Mouse (Mus musculus) adrenal gland, adult 8-10 months (tissue): ENCODE data around the gene Man1c1. TPM values are rescaled to one million over a fixed set of nuclear protein-coding genes. Genes with fewer than 3 reads are reported as not detected.

Experiments used
- DNase-seq: peaks from one replicate; pipeline ENCODE4 v3.0.0; 2022
- total RNA-seq, 4 experiments: library from RNA; stranded (reverse); gene quantifications; 2 replicates each; pipeline ENCODE4 v1.2.4; 2022

Man1c1 gene
- total RNA-seq = 10 to 100 TPM; 15.3 to 41.3 (median 29.9) TPM

DNA sequence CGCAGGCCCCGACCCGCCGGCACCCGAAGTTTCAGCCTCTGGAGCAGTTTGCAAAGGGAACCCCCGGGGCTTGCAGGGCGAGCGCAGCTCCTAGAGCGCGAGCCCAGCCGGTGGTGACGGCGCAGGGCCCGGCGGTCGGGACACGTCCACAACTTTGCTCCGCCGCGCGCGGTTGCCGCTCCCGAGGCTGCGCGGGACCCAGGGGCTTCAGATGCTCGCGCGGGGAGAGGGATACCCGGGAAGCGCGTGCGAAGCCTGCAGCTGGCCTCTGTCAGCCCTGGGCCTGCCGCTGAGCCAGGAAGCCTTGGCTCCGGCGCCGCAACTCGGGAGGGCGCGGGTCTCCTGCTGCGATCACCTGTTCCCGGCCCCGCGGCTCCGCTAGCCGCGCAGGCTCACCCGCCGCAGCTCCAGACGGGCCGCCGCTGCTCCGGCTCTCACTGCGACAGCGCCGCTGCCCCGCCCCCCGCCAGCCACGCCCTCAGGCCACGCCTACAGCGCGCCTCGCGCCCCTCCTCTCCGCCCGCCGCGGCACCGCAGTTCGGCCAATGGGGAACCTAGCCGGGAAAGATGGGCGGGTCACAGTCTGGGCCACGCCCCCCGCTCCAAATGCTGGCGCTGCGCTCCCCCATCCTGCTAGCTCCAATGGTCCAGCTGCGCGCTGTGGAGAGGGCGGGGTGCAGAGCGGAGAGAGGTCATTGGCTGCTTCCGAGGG lies at the start of gene Man1c1:
Man1c1 (minus strand) TSS at position 456 of the 712 bp plus-strand sequence.
- DNase-seq = peak; percentile 98

DNA sequence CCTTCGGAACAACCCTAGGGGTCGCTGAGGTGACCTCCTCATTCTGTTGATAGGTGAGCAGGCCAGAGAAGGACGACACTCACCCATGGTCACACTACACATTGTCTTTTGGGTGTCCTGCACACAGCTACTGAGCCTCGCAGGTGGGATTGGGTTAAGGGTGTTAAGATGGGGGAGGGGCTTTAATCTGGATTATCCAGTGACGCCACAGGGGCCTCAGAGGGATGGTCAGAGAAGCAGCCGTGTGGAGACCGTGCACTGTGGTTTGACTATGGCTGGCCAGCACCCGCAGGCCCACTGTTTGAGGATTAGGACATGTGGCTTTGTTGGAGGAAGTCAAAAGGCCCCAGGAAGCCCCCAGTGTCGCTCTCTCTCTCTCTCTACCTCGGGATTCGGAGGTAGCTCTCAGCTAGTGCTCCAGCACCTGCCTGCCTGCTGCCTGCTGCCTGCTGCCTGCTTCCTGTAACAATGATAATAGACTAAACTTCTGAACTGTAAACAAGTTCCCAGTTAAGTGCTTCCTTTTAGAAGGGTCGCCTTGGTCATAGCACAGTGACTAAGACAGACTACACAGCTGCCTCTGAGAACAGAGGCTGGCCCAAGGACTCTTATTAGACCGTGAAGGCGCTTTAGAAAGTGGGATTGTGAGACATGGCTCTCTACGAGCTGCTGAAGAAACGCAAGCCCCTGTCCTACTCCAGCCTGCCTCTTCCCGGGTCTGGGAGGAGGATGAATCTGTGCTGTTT lies 49.6 kb upstream of the Man1c1 start:
- DNase-seq = no peak

DNA sequence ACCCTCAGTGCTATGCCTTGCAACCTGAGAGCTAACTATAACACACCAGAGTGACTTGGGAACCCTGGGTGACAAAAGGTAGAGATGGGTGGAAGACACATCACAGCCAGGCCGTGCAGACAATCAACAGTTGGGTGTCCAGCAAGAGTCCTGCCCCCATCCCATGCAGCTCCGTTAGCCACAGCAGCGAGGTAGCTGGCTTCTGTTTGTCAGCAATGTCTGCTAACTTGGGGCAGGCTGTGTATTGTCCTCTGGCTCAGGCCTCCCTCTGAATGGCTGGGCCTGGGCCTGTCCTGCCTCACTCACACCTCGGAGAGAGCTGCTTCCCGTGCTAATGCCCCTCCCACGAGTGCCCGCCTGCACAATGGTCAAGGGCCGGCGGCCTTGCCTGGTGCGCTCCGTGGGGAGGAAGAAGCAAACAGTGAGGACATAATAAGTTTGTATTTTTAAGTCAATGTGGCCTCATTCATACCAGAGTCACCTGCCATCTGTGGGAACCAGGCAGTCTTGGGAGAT lies 48.9 kb upstream of the Man1c1 start:
- no peak for DNase-seq

DNA sequence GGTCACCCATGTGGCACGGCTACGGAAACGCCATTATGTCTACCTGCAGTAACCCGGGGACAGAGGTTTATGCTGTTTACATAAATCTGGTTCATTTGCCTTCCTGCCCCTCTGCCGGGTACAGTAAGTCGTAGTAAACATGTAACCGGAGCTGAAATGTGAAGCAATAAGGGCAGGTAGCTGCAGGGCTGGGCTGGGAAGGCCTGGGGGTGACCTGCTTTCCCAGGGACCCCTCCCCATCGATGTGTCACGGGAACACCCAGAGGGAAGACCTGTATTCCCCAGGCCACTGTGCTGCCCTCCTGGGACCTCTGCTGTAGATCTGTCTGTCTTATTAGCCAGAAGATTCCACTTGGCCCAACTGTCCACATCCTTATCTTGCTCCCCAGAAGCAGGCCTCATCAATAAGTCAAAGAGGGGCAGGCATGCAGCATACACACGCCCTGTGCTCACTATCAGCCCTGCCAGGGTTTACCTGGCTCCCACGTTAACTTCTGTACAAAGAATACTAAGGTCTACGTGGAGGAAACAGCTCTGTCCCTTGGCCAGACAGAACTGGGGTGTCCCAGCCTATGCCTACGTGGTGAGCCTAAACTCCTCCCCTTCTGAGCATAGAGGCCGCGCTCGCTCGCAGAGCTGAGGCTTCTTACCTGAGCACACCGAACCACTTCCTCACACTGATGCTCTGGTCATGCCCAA lies 47.7 kb upstream of the Man1c1 start:
- no peak for DNase-seq

DNA sequence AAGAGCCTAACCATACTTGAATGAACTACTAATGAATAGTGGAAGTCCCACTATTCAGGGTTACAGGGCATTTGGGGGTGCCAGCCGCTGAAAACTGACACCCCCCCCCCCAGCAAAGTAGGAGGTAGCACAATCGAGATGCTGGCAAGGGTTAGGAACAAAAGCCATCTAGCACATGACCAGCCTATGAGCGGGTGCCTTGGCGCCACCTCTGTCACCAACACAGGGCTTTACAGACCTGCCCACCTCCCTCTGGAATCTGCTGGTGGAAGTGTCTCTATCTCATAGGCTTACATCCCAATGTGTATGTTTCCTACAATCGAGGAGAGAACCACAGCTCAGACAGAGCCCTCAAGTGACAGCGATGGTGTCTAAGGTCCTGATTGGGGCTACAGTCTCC lies 46.7 kb upstream of the Man1c1 start:
- DNase-seq = no peak

DNA sequence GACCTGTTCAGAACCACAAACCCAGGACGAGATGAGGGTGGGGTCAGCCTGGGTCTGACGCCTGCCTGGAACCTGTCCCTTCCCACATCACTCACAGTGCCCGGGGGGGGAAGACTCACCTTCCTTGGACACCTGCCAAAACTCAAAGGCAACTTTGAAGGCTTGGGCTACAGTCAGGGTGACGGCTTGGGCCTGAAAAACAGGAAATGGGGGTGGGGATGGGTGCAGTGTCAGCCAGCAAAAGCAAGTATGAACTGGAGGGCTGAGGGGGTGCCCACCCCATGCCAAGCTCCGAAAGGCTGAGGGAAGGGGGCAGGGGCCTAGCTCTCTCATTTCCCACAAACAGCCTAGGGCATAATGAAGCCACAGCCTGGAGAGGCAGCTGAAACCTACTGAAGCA lies 46.2 kb upstream of the Man1c1 start:
- DNase-seq = no peak

DNA sequence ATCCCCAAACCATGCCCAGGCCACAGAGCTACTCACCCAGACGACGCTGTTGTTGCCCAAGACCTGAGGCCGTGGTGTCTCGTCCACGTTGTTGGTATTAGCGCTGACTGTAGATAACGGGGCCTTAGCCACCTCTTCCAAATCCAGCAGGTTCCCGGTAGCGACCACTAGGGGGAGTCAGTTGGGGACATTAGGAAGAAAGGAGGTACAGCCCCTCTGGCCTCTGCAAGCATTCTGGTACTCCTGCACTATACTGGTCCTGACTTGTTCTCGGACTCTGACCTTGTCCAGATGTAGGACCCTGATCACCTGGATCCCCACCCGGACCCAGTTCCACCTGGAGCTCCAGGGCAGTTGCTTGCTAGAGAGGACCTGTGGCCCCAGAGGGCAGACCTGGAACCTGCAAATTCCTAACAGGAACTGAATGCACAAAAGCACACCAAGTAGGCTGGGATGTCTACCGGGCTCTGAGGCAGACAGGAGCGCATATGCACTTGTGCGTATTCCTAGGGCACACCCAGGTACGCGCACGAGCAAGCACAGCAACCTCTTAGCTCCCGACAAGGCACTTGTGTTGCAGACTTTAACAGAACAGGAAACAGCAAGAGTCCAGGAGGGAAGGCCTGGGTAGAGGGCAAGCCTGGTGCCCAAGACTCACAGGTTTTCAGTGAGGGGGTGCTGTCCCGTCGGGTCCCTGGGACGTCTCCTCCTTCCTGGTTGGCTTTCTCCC lies 45.4 kb upstream of the Man1c1 start:
- DNase-seq = no peak

DNA sequence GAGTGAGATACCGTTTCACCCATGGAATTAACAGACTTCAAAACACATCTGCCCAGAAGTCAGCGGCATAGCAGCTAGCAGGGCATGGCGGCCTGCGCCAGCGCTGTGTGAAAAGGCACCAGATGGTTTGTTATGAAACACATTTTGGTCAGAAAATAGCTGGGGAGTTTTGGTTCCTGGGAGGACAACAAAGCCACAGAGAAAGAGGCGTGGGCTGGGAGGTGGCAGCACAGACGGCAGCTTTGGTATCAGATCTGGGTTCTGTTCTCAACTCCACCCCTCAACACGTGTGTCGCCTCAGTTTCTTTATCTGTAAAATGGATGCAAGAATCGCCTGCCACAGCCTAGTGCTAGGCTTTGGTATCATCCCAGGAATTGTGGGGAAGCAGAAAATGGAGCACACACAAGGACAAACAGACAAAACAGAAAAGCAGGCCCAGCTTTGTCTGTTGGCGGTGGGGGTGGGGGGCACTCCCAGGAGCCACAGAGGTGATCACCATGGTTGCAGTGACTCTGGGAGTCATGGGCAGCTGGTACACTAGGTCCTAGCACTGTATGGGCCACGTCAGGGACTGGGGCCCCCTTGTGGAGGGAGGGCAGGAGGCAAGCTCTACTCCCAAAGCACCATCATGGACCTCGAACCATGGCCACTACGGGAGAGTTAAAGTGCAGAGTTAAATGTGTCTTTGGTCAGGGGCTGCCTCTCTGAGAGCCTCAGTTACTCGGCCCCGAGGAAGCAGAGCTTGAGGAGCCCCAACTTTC lies 42.0 kb upstream of the Man1c1 start:
- no peak for DNase-seq

DNA sequence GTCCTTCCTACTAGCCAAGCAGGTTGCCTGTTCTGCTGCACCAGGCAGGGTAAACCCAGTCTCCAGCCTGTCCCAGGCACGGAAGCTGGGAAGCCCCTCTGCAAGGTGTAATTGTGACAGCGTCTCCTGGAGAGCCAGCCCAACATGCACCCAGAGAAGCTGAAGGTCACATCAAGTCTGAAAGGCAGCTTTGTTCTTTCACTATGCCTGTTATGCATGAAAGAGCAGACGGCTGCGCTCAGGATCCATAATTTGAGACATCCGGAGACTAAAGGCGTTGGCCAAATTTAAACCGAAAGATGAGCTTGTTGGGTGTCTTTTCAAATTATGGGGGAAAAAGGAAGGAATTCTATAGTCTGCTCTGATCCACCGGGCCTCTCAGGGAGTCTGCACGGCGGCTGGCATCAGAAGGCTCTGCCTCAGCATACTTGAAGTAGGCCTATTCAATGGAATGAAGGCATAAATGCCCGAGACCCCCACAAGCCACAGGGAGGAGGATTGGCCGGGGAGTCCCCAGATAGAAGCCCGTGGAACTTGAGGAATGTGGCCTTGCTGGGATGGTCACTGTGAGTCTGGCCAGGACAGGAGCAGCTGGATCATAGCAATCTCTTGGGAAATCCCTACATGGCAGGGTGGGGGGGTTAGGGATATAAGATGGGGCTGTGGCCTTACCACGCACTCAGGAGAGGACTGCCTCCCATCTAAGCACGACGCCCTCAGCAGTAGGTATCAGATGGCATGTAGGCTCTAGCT lies 40.0 kb upstream of the Man1c1 start:
- no peak for DNase-seq

DNA sequence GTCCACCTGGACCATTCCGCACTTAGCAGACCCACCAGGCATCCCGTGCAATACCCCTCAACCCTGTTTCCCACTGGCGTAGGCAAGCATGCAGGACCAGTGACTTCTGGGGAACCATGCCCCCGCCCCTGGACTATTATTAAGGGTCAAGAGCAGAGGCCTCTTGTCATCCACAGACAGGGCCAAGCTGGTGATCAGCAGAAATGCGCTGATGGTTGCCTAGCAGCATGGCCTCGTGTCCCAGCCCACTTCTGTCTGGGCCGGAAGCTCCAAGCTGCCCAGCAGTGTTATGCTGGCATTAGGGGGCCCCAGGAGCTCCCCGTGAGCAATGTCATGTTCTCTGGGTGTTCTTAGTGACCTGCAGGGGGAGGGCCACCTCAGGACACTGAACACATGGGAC lies 37.9 kb upstream of the Man1c1 start:
- DNase-seq = no peak

DNA sequence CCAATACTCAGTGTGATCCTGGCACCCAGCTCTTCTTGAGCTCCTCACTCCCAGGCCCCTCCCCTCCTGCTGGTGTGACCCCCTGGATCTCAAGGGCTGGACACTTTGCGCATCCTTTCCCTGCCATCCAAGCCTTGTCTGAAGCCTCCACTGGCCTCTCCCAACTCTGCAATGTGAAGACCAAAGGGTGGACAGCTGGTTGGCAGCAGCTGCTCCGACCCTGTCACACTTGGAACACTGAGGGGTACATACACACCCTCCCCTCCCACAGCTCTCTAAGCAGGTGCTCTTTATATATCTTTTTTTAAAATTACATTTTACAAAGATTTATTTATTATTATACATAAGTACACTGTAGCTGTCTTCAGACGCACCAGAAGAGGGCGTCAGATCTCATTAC lies 36.1 kb upstream of the Man1c1 start:
- no peak for DNase-seq

DNA sequence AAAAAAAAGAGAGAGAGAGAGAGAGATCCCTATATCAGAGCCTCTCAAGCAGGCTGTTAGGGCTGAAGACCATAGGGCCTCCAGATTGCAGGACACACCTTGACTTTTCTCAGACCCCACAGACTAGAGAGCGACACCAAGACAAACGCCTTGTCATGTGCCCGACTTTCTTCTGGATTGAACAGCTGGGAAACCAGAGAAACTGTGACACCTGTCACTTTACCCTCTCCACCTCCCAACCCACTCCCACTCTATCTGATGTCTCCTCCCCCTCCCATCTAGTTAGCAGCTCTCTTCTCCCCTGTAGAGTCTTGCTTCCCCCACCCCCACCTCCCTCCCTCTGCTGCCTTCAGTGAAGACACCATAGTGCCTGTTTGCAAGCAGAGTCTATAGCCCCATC lies 35.4 kb upstream of the Man1c1 start:
- no peak for DNase-seq

DNA sequence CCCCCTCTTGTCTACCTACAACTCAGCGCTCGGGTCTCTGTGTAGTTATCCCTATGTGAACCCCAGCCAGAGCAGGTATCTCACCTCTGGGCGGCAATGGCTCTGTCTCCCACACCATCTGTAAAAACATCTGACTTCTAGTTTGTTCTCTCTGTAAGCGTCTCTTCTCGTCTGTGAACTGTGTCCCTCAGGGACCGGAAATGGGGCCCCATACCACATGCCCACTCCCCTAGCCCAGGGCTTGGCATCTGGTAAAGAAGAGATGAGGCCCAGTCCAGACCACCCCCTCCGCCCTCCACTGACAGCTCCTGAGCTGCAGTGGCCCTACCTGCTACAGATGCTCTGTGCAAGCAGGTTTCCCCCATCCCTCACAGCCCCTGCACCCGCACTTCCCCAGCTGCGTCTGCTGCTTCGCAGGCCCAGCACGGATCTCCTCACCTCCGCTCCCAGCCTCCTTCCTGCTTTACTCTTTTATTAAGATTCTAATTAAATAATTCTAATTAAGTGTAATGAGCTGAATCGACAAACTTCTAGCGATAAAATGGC lies 33.3 kb upstream of the Man1c1 start:
- no peak for DNase-seq

DNA sequence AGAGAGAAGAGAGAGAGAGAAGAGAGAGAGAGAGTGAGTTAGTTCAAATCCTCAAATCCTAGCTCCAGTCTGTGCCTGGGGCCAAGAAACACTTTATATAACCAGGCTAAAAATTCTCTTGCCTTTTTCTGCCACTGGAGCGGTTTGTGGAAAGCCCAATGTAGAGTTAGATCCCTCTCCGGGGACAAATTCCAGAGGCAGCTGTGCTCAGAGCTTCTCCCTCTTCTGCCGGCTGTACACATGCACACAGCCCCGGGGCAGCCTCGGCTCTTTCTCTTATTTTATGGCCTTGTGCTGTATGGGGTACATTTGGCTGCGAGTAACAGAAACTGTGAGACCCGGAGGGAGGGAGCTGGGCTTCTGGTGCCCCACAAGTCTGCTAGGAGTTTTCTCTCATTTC lies 32.1 kb upstream of the Man1c1 start:
- DNase-seq = no peak

DNA sequence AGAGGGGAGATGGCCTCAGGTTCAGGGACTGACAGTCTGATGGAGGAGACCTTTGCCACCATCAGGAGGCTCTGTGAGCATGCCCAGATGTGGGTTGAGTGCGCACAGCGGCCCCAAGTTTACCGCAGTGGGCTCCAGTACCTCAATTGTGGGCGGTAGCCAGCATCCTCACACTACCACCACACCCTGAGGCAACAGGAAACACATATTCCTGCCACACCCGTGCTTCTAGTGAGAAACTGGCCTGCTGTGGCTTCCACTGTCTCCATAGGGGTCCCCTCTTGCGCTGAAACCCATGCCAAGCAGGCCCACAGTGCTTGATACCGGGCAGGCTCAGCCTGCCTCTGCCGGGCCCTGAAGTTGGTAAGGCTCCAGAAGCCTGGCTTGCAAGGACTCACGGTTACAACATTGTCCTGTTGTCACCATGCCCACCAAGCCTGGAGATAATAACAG lies 30.6 kb upstream of the Man1c1 start:
- no peak for DNase-seq

DNA sequence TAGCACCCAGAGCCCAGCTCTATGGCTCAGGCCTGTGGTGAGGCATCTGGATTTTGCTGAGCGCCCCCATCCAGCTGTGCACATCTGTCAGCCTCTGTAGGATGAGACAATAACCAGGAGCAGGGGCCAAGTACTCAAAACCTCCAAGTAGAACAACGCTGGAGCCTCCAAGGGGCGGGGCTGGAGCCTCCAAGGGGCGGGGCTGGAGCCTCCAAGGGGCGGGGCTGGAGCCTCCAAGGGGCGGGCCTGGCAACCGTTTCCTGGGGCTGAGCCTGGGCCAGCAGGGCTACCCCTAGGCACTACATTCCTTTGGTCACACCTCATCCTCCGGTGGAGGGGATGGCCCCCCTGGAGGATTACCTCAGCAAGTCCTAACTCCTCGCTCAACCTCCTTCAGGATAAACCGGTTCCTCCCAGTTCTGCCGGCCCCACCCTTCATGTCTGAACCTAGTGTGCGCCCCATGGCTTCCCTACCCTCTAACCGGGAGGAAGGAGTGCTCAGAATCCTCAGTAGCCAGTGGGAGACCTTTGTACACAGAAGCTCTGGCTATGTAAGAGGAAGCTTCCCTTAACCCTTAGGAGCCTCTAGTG lies 30.0 kb upstream of the Man1c1 start:
- no peak for DNase-seq

DNA sequence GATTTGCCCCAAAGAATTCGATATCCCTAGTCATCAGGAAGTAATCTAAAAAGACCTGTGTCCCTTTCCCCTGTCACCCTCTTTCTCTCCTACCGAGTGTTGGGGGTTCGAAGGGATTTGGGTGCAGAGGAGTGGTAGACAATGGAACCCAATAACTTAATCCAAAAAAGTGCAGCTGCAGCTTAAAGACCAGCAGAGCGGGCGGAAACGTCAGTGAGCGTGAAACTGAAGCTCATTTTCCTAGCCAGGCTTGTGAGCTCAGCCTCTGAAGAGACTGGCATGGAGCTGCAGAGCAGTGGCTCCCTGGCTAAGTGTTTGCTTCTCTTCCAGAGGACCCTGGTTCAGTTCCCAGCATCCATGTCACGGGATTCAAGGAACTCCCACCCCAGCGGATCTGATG lies 29.3 kb upstream of the Man1c1 start:
- DNase-seq = no peak

DNA sequence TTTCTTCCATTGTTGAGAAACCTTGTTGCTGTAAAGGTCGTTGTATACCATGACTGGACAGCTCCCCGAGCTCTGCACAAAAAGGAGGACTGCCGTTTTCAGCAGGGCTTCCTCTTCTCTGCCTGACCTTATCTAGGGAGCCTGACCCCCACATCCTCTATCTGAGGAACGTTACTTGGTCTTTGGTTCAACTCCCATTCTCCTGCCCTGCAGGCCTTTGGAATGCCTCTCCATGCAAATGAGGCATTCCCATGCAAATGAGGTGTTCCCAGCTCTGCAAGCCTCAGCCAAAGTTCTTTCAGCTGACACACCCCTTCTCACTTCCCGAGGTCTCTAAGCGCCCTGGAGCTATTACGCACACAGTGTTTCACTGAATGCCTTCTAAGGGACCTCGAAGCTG lies 26.0 kb upstream of the Man1c1 start:
- DNase-seq = no peak

DNA sequence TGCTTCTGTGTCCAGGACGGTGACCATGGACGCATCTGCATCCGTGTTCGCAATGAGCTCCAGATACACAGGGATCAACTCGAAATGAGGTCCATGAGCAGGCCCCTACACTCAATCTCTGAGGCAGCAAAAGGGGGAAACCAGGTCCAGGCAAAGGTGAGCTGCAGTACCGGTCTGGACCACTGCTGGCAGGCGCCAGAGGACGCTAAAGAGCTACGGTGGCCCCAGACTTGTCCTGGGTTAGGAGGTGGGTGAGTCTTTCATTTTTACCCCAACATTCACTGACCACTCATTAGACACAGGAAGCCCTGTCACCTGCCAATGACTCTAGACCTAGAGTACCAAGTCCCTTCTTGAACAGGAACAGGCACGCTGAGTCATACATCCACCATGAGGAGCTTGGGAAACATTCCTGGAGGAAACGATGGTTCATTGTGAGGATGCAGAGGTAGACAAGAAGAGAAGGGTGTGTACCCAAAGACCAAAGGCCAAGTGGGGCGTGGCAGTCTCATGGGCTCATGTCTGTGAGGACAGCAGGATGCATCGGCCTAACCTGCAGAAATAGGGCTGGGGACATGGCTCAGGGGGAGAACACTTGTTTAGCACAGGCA lies 21.8 kb upstream of the Man1c1 start:
- DNase-seq = no peak

DNA sequence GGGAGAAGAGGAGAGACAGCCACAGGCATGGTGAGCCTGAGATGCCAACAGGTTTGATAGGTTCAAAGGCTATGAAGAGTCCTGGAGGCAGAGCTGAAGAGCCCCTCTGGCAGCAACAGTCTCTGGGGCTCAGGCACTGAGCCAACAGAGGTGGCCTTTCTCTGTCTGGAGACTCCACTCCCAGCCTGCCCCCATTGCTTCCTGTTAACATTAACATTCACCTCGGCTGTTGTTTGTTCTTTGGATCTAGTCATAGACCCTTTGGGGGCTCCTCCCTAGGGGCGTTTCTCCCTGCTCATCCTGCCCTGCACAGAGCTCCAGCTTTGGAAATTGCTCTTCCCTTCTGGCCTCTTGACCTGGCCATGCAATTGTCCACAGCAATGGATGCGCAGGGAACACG lies 20.9 kb upstream of the Man1c1 start:
- DNase-seq = no peak
